Mouse (Mus musculus): Measurements from ENCODE around the gene Mettl6.
"Not testable (repeated sequence)": the region's sequence is repeated elsewhere in the genome, so short reads cannot be mapped to it uniquely, and the experiment has no call there.

GRCm38 (mm10) chr14:31453946-31454345, 40.9 kb downstream of the Mettl6 start:
- not testable (repeated sequence) for TF ChIP-seq POLR2A (IDR thresholded peaks at IDR 0.05; ENCODE audit: insufficient read length, low read depth); MAX (IDR thresholded peaks at IDR 0.05; ENCODE audit: low read depth); MYOG (IDR thresholded peaks at IDR 0.05; ENCODE audit: control insufficient read depth in 1 of 3, insufficient read depth in 1 of 3, insufficient read length in 2 of 3, low read depth in 2 of 3); MYOD1 (IDR thresholded peaks at IDR 0.05; ENCODE audit: control insufficient read depth in 1 of 3, insufficient read length in 2 of 3, low read depth in 2 of 3); TCF12 (IDR thresholded peaks at IDR 0.05; ENCODE audit: insufficient read depth, poor library complexity, severe bottlenecking); USF1 (IDR thresholded peaks at IDR 0.05; ENCODE audit: low read depth)

Measured in myocyte (in vitro differentiated cells).